Mouse (Mus musculus) thymus, postnatal 14 days (tissue): ENCODE results near the gene Smg7.

Experiments
- DNase-seq: peaks from one replicate; pipeline ENCODE4 v3.0.0; 2021

Smg7 gene

GRCm38 (mm10) chr1:152838026-152838702 is 64.3 kb downstream of the Smg7 start:
- no peak for DNase-seq

- DNase-seq, result no peak
Measured at GRCm38 (mm10) chr1:152835061-152835460, 67.4 kb downstream of the Smg7 start.

GRCm38 (mm10) chr1:152832316-152832715 is 70.1 kb downstream of the Smg7 start:
- DNase-seq, result no peak

GRCm38 (mm10) chr1:152831619-152832018 is 70.8 kb downstream of the Smg7 start:
- DNase-seq, result no peak

GRCm38 (mm10) chr1:152831003-152831402 is 71.4 kb downstream of the Smg7 start:
- DNase-seq, result no peak

GRCm38 (mm10) chr1:152830054-152830453 is 72.4 kb downstream of the Smg7 start:
- no peak for DNase-seq

GRCm38 (mm10) chr1:152828637-152829355 is 73.7 kb downstream of the Smg7 start:
- no peak for DNase-seq

- no peak for DNase-seq
Measured at GRCm38 (mm10) chr1:152828168-152828567, 74.3 kb downstream of the Smg7 start.

GRCm38 (mm10) chr1:152826446-152826845 is 76.0 kb downstream of the Smg7 start:
- DNase-seq, result no peak

GRCm38 (mm10) chr1:152824206-152824605 is 78.2 kb downstream of the Smg7 start:
- DNase-seq, result no peak

- no peak for DNase-seq
Measured at GRCm38 (mm10) chr1:152821746-152822145, 80.7 kb downstream of the Smg7 start.

- DNase-seq, result no peak
Measured at GRCm38 (mm10) chr1:152820911-152821695, 81.3 kb downstream of the Smg7 start.

GRCm38 (mm10) chr1:152819558-152819957 is 82.9 kb downstream of the Smg7 start:
- DNase-seq, result no peak

GRCm38 (mm10) chr1:152817794-152818193 is 84.7 kb downstream of the Smg7 start:
- DNase-seq, result no peak

GRCm38 (mm10) chr1:152817027-152817769 is 85.2 kb downstream of the Smg7 start:
- DNase-seq, result no peak

- DNase-seq, result no peak
Measured at GRCm38 (mm10) chr1:152815265-152815701, 87.2 kb downstream of the Smg7 start.

GRCm38 (mm10) chr1:152810533-152811439 is 91.7 kb downstream of the Smg7 start:
- DNase-seq, result no peak

GRCm38 (mm10) chr1:152809541-152810252 is 92.7 kb downstream of the Smg7 start:
- no peak for DNase-seq

- DNase-seq, result no peak
Measured at GRCm38 (mm10) chr1:152808392-152808680, 94.1 kb downstream of the Smg7 start.

- DNase-seq, result no peak
Measured at GRCm38 (mm10) chr1:152807619-152808391, 94.6 kb downstream of the Smg7 start.

GRCm38 (mm10) chr1:152804907-152805306 is 97.5 kb downstream of the Smg7 start:
- no peak for DNase-seq
